Mouse (Mus musculus): ENCODE measurements at regions not wholly inside any gene's neighbourhood (a gene's known extent, or its start where the extent isn't known, plus 50 kb on each side); places are given as distances from the start of the nearest gene placed in this dataset.

- TF ChIP-seq POLR2A (IDR thresholded peaks at IDR 0.05; ENCODE audit: low read depth, low read length), result no peak
- no peak for TF ChIP-seq CTCF (IDR thresholded peaks at IDR 0.05; ENCODE audit: extremely low read depth, insufficient read length, insufficient replicate concordance, low read depth, low read length)
Observed at GRCm38 (mm10) chr4:89552556-89552955, 126.7 kb upstream of the Dmrta1 start.

Data from small intestine, adult 2 months (tissue).